Mouse (Mus musculus) liver, adult 2 months (tissue): ENCODE data around the gene Fbxw7.

Experiments used
- CTCF ChIP-seq: fragments of 200-500 bp; IDR thresholded peaks from 2 replicates; pipeline ENCODE4 v1.5.1; 2011; ENCODE audit warnings: low read depth, low read length, control low read depth
- POLR2A ChIP-seq: fragments of 200-500 bp; IDR thresholded peaks from 2 replicates; pipeline ENCODE4 v1.6.1; 2011; ENCODE audit warnings: low read length, control low read depth; ENCODE audit not compliant: insufficient read depth; ENCODE audit errors: extremely low read depth

DNA sequence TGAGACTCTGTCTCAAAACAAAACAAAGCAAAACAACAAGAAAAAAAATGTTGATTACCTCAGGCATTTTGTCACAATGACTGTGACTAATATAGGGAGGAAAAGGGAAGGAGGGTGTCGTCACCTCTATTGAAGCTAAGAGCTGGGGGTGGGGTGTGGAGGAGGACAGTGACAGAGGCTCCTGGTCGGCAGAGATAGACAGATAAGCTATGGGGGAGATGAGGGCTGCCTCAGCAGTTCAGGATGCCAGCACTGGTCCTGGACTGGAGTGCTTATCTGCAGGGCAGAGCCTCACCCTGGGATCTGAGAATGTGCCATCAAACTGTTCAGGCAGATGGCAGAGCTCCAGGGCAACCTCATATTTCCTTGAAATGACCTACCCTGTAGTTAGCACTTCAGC lies 43.1 kb upstream of the Fbxw7 start:
- TF ChIP-seq CTCF, result no peak
- TF ChIP-seq POLR2A, result no peak
